Mouse (Mus musculus): ENCODE results near the gene Rhebl1. TPM values are rescaled to one million over a fixed set of nuclear protein-coding genes. Genes with fewer than 3 reads are reported as not detected.
"Not testable (repeated sequence)": the region's sequence is repeated elsewhere in the genome, so short reads cannot be mapped to it uniquely, and the experiment has no call there.

Rhebl1 gene
- polyA plus RNA-seq, 1 experiment from 2014 or later = 6.5 TPM

DNA sequence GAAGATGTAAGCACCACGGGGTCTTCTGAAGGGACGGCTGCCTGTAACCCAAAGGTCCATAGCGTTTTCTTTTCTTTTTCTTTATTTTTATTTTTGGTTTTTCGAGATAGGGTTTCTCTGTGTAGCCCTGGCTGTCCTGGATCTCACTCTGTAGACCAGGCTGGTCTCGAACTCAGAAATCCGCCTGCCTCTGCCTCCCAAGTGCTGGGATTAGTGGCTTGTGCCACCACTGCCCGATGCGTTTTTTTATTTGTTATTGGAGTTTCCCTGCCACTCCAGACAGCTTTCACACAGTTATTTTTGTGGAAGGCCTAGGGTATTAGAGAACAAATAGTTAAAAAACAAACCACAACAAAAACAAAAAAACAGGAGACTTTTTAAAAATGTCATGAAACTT is 24.2 kb upstream of the Rhebl1 start:
- H3K27me3 ChIP-seq (ENCODE audit: control insufficient read depth, insufficient read depth, low read length); H3K36me3 ChIP-seq (ENCODE audit: control insufficient read depth, insufficient read depth, low read length); ATAC-seq (replicated peaks; ENCODE audit: insufficient number of reproducible peaks, low FRiP score, low TSS enrichment); H3K9me3 ChIP-seq (replicated peaks; ENCODE audit: control insufficient read depth, low read length): not testable (repeated sequence)
- WGBS (ENCODE audit: insufficient replicate concordance) = 22% methylated on average over 8 of the region's 8 CpGs
- Histone ChIP-seq H3K9ac (ENCODE audit: low read depth, low read length) (peak overlapping the region; percentile 66), H3K4me1 (ENCODE audit: control insufficient read depth, insufficient read depth, low read length) (peaks cover 12% of the 10 kb centered on the region), H3K4me3 (ENCODE audit: low read depth, low read length) (peak overlapping the region; percentile 93), H3K4me2 (peak overlapping the region; percentile 84), H3K27ac (ENCODE audit: low read depth, low read length) (peak overlapping the region; percentile 62)

DNA sequence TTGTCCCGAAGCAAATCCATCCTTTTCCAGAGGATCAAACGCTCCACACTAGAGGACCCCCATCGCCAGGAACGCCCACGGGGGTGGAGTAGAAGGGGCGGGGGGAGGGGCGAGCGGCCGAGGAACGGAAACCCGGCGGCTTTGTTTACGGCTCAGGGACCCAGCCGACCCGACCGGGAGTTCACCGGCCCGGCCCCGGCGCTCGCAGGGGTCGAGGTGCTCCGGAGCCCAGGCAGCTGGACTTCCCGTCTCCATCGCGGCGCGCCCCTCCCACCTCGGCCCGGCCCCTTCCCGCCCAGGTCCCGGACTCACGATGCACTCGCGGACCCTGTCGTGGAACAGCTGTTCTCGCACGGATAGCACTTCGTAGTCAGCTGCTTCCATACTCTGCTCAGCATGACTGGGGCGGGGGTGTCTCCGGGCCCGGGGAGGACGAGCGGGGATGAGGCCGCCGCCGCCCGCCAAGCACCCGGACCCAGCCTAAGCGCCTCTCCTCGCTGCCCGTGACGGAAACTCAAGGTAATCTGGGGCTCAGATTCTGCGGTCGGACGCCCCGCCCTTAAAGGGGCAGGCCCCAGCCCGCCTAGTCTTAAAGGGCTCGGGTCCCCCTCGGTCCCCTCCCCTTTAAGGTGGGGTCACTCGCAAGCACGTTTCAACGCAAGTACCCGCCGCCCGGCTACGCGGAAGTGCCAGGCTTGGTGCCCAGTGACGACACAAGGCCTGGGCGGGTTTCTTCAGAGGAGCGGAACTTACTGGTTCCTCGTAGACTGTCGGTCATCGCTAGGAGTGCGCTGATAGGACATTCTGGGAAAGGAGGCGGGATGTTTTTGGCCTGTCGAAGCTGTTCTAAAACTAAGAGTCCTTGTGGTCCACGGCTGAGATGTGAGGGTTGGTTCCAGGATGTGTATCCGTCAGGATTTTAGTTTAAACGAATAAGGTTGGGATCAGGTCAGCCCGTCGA is 23.5 kb upstream of the Rhebl1 start, which contains the start of gene Lmbr1l:
Gene Lmbr1l, minus strand, starts transcription at position 694 of the 961 bp plus-strand sequence.
- Histone ChIP-seq H3K36me3 (ENCODE audit: control insufficient read depth, insufficient read depth, low read length) (no peaks in the 10 kb centered on the region; the same call in 1 of the 2 replicates), H3K4me2 (peak within 1 kb of the TSS; percentile 84), H3K9me3 (replicated peaks; ENCODE audit: control insufficient read depth, low read length) (no peaks in the 10 kb centered on the region), H3K4me1 (ENCODE audit: control insufficient read depth, insufficient read depth, low read length) (peaks cover 12% of the 10 kb centered on the region), H3K9ac (ENCODE audit: low read depth, low read length) (peak within 1 kb of the TSS; percentile 89), H3K27me3 (ENCODE audit: control insufficient read depth, insufficient read depth, low read length) (no peaks in the 10 kb centered on the region), H3K4me3 (ENCODE audit: low read depth, low read length) (peak within 1 kb of the TSS; percentile 93), H3K27ac (ENCODE audit: low read depth, low read length) (peak within 1 kb of the TSS; percentile 91)
- ATAC-seq (replicated peaks; ENCODE audit: insufficient number of reproducible peaks, low FRiP score, low TSS enrichment) = peak; percentile 97
- WGBS (ENCODE audit: insufficient replicate concordance) = under 1% methylated on average over 82 of the region's 82 CpGs

- Histone ChIP-seq H3K27me3 (ENCODE audit: control insufficient read depth, insufficient read depth, low read length) (no peaks in the 10 kb centered on the region), H3K4me1 (ENCODE audit: control insufficient read depth, insufficient read depth, low read length) (peaks cover 12% of the 10 kb centered on the region), H3K36me3 (ENCODE audit: control insufficient read depth, insufficient read depth, low read length) (peaks cover 4% of the 10 kb centered on the region), H3K9ac (ENCODE audit: low read depth, low read length) (peak overlapping the region; percentile 89), H3K4me2 (peak overlapping the region; percentile 84), H3K9me3 (replicated peaks; ENCODE audit: control insufficient read depth, low read length) (no peaks in the 10 kb centered on the region), H3K27ac (ENCODE audit: low read depth, low read length) (peak overlapping the region; percentile 91), H3K4me3 (ENCODE audit: low read depth, low read length) (peak overlapping the region; percentile 93)
- ATAC-seq (replicated peaks; ENCODE audit: insufficient number of reproducible peaks, low FRiP score, low TSS enrichment) = no peak
- under 1% methylated on average over 14 of the region's 14 CpGs for WGBS (ENCODE audit: insufficient replicate concordance)
Observed at GRCm38 (mm10) chr15:98917091-98917490, 22.8 kb upstream of the Rhebl1 start.

DNA sequence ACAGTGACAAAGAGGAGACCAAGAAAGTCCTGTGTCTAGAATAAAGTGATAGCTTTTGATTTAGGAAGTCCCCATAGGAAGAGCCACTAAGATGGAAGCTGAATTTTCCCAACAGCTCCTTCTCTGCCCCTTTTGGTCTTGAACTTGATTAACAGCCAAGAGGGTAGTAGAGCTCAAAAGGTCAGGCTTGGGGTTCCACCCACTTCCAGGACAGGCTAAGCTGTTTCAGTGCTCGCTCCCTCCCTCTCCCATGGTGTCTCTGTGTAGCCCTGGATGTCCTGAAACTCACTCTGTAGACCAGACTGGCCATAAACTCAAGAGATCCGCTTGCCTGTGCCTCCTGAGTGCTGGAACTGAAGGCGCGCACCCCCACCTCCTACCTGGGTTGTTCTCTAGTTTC is 21.7 kb upstream of the Rhebl1 start:
- WGBS (ENCODE audit: insufficient replicate concordance) = 84% methylated on average over 4 of the region's 4 CpGs
- Histone ChIP-seq H3K27me3 (ENCODE audit: control insufficient read depth, insufficient read depth, low read length) (no peaks in the 10 kb centered on the region), H3K36me3 (ENCODE audit: control insufficient read depth, insufficient read depth, low read length) (peaks cover 12% of the 10 kb centered on the region), H3K27ac (ENCODE audit: low read depth, low read length) (no peak overlapping the region), H3K4me2 (peak overlapping the region; percentile 84; the same call in 1 of the 2 replicates), H3K9me3 (replicated peaks; ENCODE audit: control insufficient read depth, low read length) (no peaks in the 10 kb centered on the region), H3K9ac (ENCODE audit: low read depth, low read length) (no peak overlapping the region), H3K4me3 (ENCODE audit: low read depth, low read length) (0 out of 2 replicates have a peak overlapping the region, but pooled peaks have one; percentile 93), H3K4me1 (ENCODE audit: control insufficient read depth, insufficient read depth, low read length) (peaks cover 12% of the 10 kb centered on the region)
- no peak for ATAC-seq (replicated peaks; ENCODE audit: insufficient number of reproducible peaks, low FRiP score, low TSS enrichment)

DNA sequence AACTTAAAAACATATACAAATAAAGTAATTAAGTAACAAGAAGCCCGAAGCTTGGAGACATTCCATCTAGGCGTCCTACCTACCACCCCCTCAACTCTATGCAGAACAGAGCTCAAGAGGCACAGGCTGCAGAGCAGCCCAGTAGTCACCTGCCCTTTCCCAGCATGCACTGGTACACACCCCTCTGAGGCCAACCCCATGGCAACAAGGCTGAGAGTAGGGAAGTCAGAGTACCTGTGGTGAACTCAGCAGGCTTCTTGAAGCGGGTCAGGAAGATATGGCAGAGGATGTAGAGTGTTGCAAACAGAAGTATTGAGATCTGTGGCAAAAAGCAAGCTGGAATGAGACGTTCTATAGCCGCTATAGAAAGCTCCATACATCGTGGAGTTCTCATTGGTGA is 20.6 kb upstream of the Rhebl1 start:
- Histone ChIP-seq H3K9ac (ENCODE audit: low read depth, low read length) (no peak overlapping the region), H3K4me1 (ENCODE audit: control insufficient read depth, insufficient read depth, low read length) (peaks cover 12% of the 10 kb centered on the region), H3K4me3 (ENCODE audit: low read depth, low read length) (no peak overlapping the region), H3K36me3 (ENCODE audit: control insufficient read depth, insufficient read depth, low read length) (peaks cover 13% of the 10 kb centered on the region), H3K9me3 (replicated peaks; ENCODE audit: control insufficient read depth, low read length) (no peaks in the 10 kb centered on the region), H3K4me2 (no peak overlapping the region), H3K27ac (ENCODE audit: low read depth, low read length) (no peak overlapping the region), H3K27me3 (ENCODE audit: control insufficient read depth, insufficient read depth, low read length) (no peaks in the 10 kb centered on the region)
- no peak for ATAC-seq (replicated peaks; ENCODE audit: insufficient number of reproducible peaks, low FRiP score, low TSS enrichment)
- 88% methylated on average over 6 of the region's 6 CpGs for WGBS (ENCODE audit: insufficient replicate concordance)

- 31% methylated on average over 10 of the region's 10 CpGs for WGBS (ENCODE audit: insufficient replicate concordance)
- Histone ChIP-seq H3K9me3 (replicated peaks; ENCODE audit: control insufficient read depth, low read length) (no peaks in the 10 kb centered on the region), H3K27ac (ENCODE audit: low read depth, low read length) (no peak overlapping the region), H3K27me3 (ENCODE audit: control insufficient read depth, insufficient read depth, low read length) (no peaks in the 10 kb centered on the region), H3K9ac (ENCODE audit: low read depth, low read length) (no peak overlapping the region), H3K4me2 (no peak overlapping the region), H3K4me1 (ENCODE audit: control insufficient read depth, insufficient read depth, low read length) (no peaks in the 10 kb centered on the region), H3K4me3 (ENCODE audit: low read depth, low read length) (no peak overlapping the region), H3K36me3 (ENCODE audit: control insufficient read depth, insufficient read depth, low read length) (peaks cover 22% of the 10 kb centered on the region)
- no peak for ATAC-seq (replicated peaks; ENCODE audit: insufficient number of reproducible peaks, low FRiP score, low TSS enrichment)
Observed at GRCm38 (mm10) chr15:98904692-98905091, 10.4 kb upstream of the Rhebl1 start.

DNA sequence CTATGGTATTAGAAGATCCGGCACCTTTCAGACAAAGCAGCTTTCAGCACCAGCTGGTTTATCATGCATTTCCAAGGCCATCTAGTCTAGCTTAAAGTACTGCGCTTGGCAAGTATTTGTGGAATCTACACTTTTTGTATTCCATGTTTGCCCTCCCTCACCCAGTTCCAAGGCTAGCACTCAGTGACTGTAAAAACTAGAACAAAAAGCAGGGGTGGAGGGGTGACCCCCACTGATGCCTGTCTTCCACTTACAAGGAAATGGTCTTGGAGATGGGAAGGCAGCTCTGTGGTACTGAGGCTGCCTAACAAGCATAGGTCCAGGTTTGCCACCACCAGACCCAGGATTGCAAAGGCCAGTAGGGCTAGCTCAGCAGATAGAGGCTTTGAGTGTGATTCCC is 8.3 kb upstream of the Rhebl1 start:
- Histone ChIP-seq H3K4me3 (ENCODE audit: low read depth, low read length) (no peak overlapping the region), H3K9ac (ENCODE audit: low read depth, low read length) (no peak overlapping the region), H3K4me1 (ENCODE audit: control insufficient read depth, insufficient read depth, low read length) (peaks cover 11% of the 10 kb centered on the region), H3K36me3 (ENCODE audit: control insufficient read depth, insufficient read depth, low read length) (peaks cover 16% of the 10 kb centered on the region), H3K9me3 (replicated peaks; ENCODE audit: control insufficient read depth, low read length) (no peaks in the 10 kb centered on the region), H3K27me3 (ENCODE audit: control insufficient read depth, insufficient read depth, low read length) (peaks cover 18% of the 10 kb centered on the region), H3K4me2 (no peak overlapping the region), H3K27ac (ENCODE audit: low read depth, low read length) (no peak overlapping the region)
- 81% methylated on average over 2 of the region's 2 CpGs for WGBS (ENCODE audit: insufficient replicate concordance)
- ATAC-seq (replicated peaks; ENCODE audit: insufficient number of reproducible peaks, low FRiP score, low TSS enrichment) = no peak

- Histone ChIP-seq H3K4me2 (no peak overlapping the region), H3K9ac (ENCODE audit: low read depth, low read length) (no peak overlapping the region), H3K27ac (ENCODE audit: low read depth, low read length) (no peak overlapping the region), H3K36me3 (ENCODE audit: control insufficient read depth, insufficient read depth, low read length) (peaks cover 13% of the 10 kb centered on the region), H3K9me3 (replicated peaks; ENCODE audit: control insufficient read depth, low read length) (no peaks in the 10 kb centered on the region), H3K4me3 (ENCODE audit: low read depth, low read length) (no peak overlapping the region), H3K4me1 (ENCODE audit: control insufficient read depth, insufficient read depth, low read length) (peaks cover 19% of the 10 kb centered on the region), H3K27me3 (ENCODE audit: control insufficient read depth, insufficient read depth, low read length) (peaks cover 28% of the 10 kb centered on the region)
- no peak for ATAC-seq (replicated peaks; ENCODE audit: insufficient number of reproducible peaks, low FRiP score, low TSS enrichment)
- 57% methylated on average over 1 of the region's 1 CpGs for WGBS (ENCODE audit: insufficient replicate concordance)
Observed at GRCm38 (mm10) chr15:98901530-98901929, 7.2 kb upstream of the Rhebl1 start.

All from heart, embryonic 11.5 days (tissue).